Mouse (Mus musculus): Measurements from ENCODE around the gene Bysl.

- TF ChIP-seq SIN3A (IDR thresholded peaks at IDR 0.05; ENCODE audit: low read length) = no peak
- TF ChIP-seq JUND (IDR thresholded peaks at IDR 0.05; ENCODE audit: low read depth, low read length) = no peak
- TF ChIP-seq MXI1 (IDR thresholded peaks at IDR 0.05; ENCODE audit: low read depth, low read length) = no peak
- TF ChIP-seq POLR2AphosphoS2 (IDR thresholded peaks at IDR 0.05; ENCODE audit: low read length) = no peak
- no peak for TF ChIP-seq POLR2AphosphoS5 (IDR thresholded peaks at IDR 0.05; ENCODE audit: borderline replicate concordance, low read depth, low read length)
These were observed 9.0 kb downstream of the Bysl start for GRCm38 (mm10) chr17:47602289-47602688.

Measured in MEL (cell line).